Mouse (Mus musculus) forebrain, embryonic 15.5 days (tissue): ENCODE results near the gene Shroom2. TPM values are rescaled to one million over a fixed set of nuclear protein-coding genes. Genes with fewer than 3 reads are reported as not detected.

ENCODE experiments used
- ATAC-seq: fragments of 200-750 bp; cut with Nextera tagmentation; replicated peaks from 2 replicates; pipeline ENCODE4 v1.8.0; 2017; ENCODE audit warnings: mild to moderate bottlenecking, moderate TSS enrichment, moderate library complexity
- H3K27ac ChIP-seq: fragments of 300-500 bp; sonication (generic); replicated peaks from 2 replicates; pipeline ENCODE4 v1.5.1; 2015; ENCODE audit warnings: mild to moderate bottlenecking, inconsistent platforms
- H3K27me3 ChIP-seq: fragments of 300-500 bp; sonication (generic); 2 replicates; pipeline ENCODE4 v1.6.1; 2015; ENCODE audit warnings: inconsistent platforms
- H3K36me3 ChIP-seq: fragments of 300-500 bp; sonication (generic); 2 replicates; pipeline ENCODE4 v1.6.1; 2015; ENCODE audit warnings: mild to moderate bottlenecking, inconsistent platforms
- H3K4me1 ChIP-seq: fragments of 300-500 bp; sonication (generic); 2 replicates; pipeline ENCODE4 v1.6.1; 2015; ENCODE audit warnings: inconsistent platforms
- H3K4me2 ChIP-seq: fragments of 300-500 bp; sonication (generic); replicated peaks from 2 replicates; pipeline ENCODE4 v1.6.1; 2015; ENCODE audit warnings: mild to moderate bottlenecking, inconsistent platforms
- H3K4me3 ChIP-seq: fragments of 300-500 bp; sonication (generic); 2 replicates; pipeline ENCODE4 v1.5.1; 2015; ENCODE audit warnings: mild to moderate bottlenecking, inconsistent platforms
- H3K9ac ChIP-seq: fragments of 300-500 bp; sonication (generic); replicated peaks from 2 replicates; pipeline ENCODE4 v1.6.1; 2015; ENCODE audit warnings: mild to moderate bottlenecking, inconsistent platforms
- H3K9me3 ChIP-seq: fragments of 300-500 bp; sonication (generic); 2 replicates; pipeline ENCODE4 v1.6.1; 2016; ENCODE audit warnings: inconsistent platforms
- WGBS: fragments of 180-500 bp; shearing (Covaris S2); methylation state at CpG from one replicate; pipeline ENCODE4 v1.1.7; 2015; ENCODE audit warnings: mixed read lengths; 5-methylcytosine and 5-hydroxymethylcytosine counted together
- polyA plus RNA-seq: library from polyadenylated mRNA; unstranded; fragments of >200 nt; fragmentation: Nextera tagmentation; extraction: Ambion mirVana; gene quantifications from 2 replicates; pipeline ENCODE4 v1.2.1, GENCODE M21; 2015

Gene Shroom2
- polyA plus RNA-seq, 1 experiment from 2014 or later: 41.7 TPM

DNA sequence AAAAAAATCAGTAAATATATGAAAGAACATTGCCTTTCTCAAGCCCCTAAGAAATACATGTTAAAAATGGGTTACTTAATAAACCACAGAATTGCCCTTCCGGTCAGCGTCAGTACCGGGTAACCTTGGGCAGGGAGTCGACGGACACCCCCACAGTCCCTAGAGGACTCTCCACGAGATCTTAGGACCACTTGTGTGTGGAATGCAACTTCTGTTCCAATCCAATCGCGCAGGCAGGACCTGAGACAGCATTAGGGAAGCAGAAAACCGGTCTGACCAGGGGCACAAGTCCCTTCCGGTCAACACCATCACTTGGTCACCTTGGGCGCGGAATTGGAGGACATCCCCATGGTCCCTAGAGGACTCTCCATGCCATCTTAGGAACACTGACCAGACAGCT lies 133.9 kb downstream of the Shroom2 start:
- no peaks in the 10 kb centered on the region for H3K27me3 ChIP-seq
- no peaks in the 10 kb centered on the region for H3K9me3 ChIP-seq
- H3K36me3 ChIP-seq: no peaks in the 10 kb centered on the region
- H3K9ac ChIP-seq: no peak overlapping the region
- no peak overlapping the region for H3K4me2 ChIP-seq
- no peak overlapping the region for H3K4me3 ChIP-seq
- no peaks in the 10 kb centered on the region for H3K4me1 ChIP-seq
- WGBS: 90% methylated on average over 12 of the region's 12 CpGs
- ATAC-seq: no peak
- H3K27ac ChIP-seq: no peak overlapping the region

DNA sequence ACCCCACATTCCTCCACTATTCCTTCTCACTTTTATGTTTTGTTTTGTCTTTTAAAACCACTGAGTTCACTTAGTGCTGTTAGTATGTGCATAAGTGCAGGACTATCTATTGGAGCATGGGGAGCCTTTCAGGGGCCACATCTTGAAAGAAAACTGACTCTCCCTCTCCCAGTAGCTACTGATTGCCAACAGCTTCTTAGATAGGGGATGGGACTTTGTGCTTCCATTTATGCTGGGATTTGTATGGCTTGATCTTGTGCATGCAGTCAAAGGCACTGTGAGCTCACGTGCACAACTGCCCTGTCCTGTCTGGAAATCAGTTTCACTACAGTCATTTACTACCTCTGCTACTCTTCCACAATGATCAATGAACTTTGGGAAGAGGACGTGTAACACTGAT lies 147.9 kb downstream of the Shroom2 start:
- Histone ChIP-seq H3K9me3 (no peaks in the 10 kb centered on the region), H3K4me2 (no peak overlapping the region), H3K9ac (no peak overlapping the region), H3K27me3 (no peaks in the 10 kb centered on the region), H3K27ac (no peak overlapping the region), H3K4me3 (no peak overlapping the region), H3K36me3 (no peaks in the 10 kb centered on the region), H3K4me1 (no peaks in the 10 kb centered on the region)
- 83% methylated on average over 2 of the region's 2 CpGs for WGBS
- no peak for ATAC-seq

DNA sequence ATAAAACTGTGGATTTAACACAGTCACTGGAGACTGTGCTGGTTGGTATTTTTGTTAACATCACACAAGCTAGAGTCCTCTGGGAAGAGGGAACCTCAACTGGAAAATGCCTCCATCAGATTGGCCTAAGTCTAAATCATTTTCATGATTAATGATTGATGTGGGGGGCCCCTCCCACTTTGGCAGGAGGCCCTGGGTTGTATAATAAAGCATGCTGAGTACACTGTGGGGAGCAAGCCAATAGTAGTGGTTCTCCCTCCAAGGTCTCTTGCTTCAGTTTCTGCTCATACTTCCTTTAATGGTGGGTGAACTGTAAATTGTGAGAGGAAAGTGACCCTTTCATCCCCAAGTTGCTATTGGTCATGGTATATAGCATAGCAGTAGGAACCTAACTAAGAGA lies 148.3 kb downstream of the Shroom2 start:
- Histone ChIP-seq H3K36me3 (no peaks in the 10 kb centered on the region), H3K4me1 (no peaks in the 10 kb centered on the region), H3K4me2 (no peak overlapping the region), H3K4me3 (no peak overlapping the region), H3K27ac (no peak overlapping the region), H3K9me3 (no peaks in the 10 kb centered on the region), H3K27me3 (no peaks in the 10 kb centered on the region), H3K9ac (no peak overlapping the region)
- no peak for ATAC-seq

DNA sequence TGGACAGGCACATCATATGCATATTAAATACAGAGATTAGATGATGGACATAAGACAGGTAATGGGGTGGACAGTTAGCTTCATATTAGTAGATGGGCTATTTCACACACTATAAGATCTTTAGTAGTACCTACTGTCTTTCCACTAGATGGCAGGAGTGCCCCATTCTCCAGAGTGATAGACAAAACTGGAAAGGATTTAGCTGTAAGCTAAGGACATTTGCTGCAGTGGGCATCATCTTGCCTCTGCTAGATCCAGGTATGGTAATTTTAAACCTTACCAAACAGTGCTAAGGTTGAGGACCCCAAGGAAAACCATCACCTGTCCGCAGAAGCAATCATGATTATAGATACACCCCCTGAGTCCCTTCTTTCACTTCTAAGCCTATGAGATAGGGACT lies 150.8 kb downstream of the Shroom2 start:
- no peak overlapping the region for H3K4me3 ChIP-seq
- no peaks in the 10 kb centered on the region for H3K27me3 ChIP-seq
- 79% methylated on average over 1 of the region's 1 CpGs for WGBS
- H3K4me1 ChIP-seq: no peaks in the 10 kb centered on the region
- no peaks in the 10 kb centered on the region for H3K9me3 ChIP-seq
- no peak overlapping the region for H3K27ac ChIP-seq
- H3K9ac ChIP-seq: no peak overlapping the region
- no peaks in the 10 kb centered on the region for H3K36me3 ChIP-seq
- H3K4me2 ChIP-seq: no peak overlapping the region
- ATAC-seq: peak; percentile 55; the same call in 1 of the 2 replicates

DNA sequence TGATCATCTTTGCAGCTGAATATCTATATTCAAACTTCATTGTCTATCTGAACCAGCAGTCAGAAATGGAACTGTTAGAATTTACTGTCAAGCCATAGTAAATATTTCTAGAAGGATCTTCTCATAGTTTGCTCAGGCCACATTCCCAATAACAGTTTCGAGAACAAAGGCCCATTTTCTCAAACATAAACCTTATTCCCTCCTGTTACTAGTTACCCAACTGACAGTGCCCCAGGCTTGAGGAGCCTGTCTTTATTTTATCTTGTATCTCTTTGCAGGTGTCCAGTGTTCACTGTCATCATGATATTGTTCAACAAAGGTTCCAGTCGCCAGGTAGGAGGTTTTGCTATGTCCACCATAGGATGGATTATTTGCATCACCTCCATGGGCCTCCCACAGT lies 206.2 kb downstream of the Shroom2 start, which contains the start of gene Cldn34a:
Gene Cldn34a (plus strand): TSS at position 301 of the 400 bp plus-strand sequence.
- Histone ChIP-seq H3K4me3 (no peak within 1 kb of the TSS), H3K9ac (no peak within 1 kb of the TSS), H3K27ac (no peak within 1 kb of the TSS), H3K27me3 (no peaks in the 10 kb centered on the region), H3K36me3 (no peaks in the 10 kb centered on the region), H3K9me3 (no peaks in the 10 kb centered on the region), H3K4me2 (no peak within 1 kb of the TSS), H3K4me1 (no peaks in the 10 kb centered on the region)
- 73% methylated on average over 2 of the region's 2 CpGs for WGBS
- no peak for ATAC-seq

Other genes with a start within 250 kb of the Shroom2 start
- gene Cldn34a, start 206.1 kb downstream of the Shroom2 start, polyA plus RNA-seq: not detected in 2 replicates
- 0.19 and 0.25 TPM in 2 replicates for gene Gpr143, start 12.5 kb upstream of the Shroom2 start, polyA plus RNA-seq
- gene Usp51, start 237.0 kb upstream of the Shroom2 start, polyA plus RNA-seq: 2.2 and 2.6 TPM in 2 replicates